Mouse (Mus musculus): ENCODE results near the gene Siae. TPM values are rescaled to one million over a fixed set of nuclear protein-coding genes. Genes with fewer than 3 reads are reported as not detected.

Siae gene
- polyA plus RNA-seq, 1 experiment from 2014 or later, result 10.6 TPM

DNA sequence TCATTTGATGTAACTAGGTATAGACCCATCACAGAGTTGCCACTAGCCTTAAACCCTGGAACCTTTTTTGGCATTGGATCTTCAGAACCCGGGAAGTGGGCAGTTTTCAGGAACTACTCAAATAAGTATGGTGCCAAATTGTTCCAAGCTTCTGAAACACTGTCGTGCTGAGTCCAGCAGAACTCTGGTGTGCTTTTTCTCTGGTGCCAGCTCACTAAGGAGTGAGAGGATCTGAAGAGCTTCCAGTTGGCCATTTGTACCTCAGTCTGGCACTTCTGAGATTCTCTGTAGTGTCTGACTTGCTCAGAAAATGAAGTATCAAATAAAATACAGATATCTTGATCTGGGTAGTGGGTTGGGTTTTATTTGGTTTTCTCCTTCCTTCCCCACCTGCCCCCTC lies 35.5 kb upstream of the Siae start:
- H3K27ac ChIP-seq, result no peak overlapping the region
- no peak for TF ChIP-seq CTCF (IDR thresholded peaks at IDR 0.05; ENCODE audit: low read depth)
- H3K4me1 ChIP-seq (replicated peaks; ENCODE audit: insufficient read depth, low read length), result no peaks in the 10 kb centered on the region
- no peak overlapping the region for H3K9ac ChIP-seq (ENCODE audit: low read depth, low read length)
- 90% methylated on average over 2 of the region's 2 CpGs for WGBS
- H3K36me3 ChIP-seq (ENCODE audit: insufficient read depth, low read length), result peaks cover 22% of the 10 kb centered on the region; the same call in 1 of the 2 replicates
- DNase-seq (ENCODE audit: low spot score) (no peak), ATAC-seq (replicated peaks; ENCODE audit: low FRiP score, low read depth) (no peak)
- no peak overlapping the region for H3K4me3 ChIP-seq (replicated peaks; ENCODE audit: low read depth, low read length)
- no peaks in the 10 kb centered on the region for H3K9me3 ChIP-seq (replicated peaks; ENCODE audit: low read length)
- H3K27me3 ChIP-seq (ENCODE audit: insufficient read depth, low read length), result no peaks in the 10 kb centered on the region
- no peak overlapping the region for H3K4me2 ChIP-seq (ENCODE audit: low read length)

GRCm38 (mm10) chr9:37525461-37525860 lies 30.0 kb upstream of the Siae start:
- peaks cover 7% of the 10 kb centered on the region; the same call in 1 of the 2 replicates for H3K27me3 ChIP-seq (ENCODE audit: insufficient read depth, low read length)
- no peak for DNase-seq (ENCODE audit: low spot score)
- H3K4me1 ChIP-seq (replicated peaks; ENCODE audit: insufficient read depth, low read length), result peaks cover 13% of the 10 kb centered on the region; the same call in 1 of the 2 replicates
- no peaks in the 10 kb centered on the region for H3K9me3 ChIP-seq (replicated peaks; ENCODE audit: low read length)
- TF ChIP-seq CTCF (IDR thresholded peaks at IDR 0.05; ENCODE audit: low read depth), result no peak
- H3K36me3 ChIP-seq (ENCODE audit: insufficient read depth, low read length), result peaks cover 5% of the 10 kb centered on the region; the same call in 1 of the 2 replicates
- WGBS, result 86% methylated on average over 2 of the region's 2 CpGs
- no peak for ATAC-seq (replicated peaks; ENCODE audit: low FRiP score, low read depth)
- H3K4me2 ChIP-seq (ENCODE audit: low read length), result no peak overlapping the region
- H3K9ac ChIP-seq (ENCODE audit: low read depth, low read length), result no peak overlapping the region
- H3K27ac ChIP-seq, result no peak overlapping the region
- no peak overlapping the region for H3K4me3 ChIP-seq (replicated peaks; ENCODE audit: low read depth, low read length)

DNA sequence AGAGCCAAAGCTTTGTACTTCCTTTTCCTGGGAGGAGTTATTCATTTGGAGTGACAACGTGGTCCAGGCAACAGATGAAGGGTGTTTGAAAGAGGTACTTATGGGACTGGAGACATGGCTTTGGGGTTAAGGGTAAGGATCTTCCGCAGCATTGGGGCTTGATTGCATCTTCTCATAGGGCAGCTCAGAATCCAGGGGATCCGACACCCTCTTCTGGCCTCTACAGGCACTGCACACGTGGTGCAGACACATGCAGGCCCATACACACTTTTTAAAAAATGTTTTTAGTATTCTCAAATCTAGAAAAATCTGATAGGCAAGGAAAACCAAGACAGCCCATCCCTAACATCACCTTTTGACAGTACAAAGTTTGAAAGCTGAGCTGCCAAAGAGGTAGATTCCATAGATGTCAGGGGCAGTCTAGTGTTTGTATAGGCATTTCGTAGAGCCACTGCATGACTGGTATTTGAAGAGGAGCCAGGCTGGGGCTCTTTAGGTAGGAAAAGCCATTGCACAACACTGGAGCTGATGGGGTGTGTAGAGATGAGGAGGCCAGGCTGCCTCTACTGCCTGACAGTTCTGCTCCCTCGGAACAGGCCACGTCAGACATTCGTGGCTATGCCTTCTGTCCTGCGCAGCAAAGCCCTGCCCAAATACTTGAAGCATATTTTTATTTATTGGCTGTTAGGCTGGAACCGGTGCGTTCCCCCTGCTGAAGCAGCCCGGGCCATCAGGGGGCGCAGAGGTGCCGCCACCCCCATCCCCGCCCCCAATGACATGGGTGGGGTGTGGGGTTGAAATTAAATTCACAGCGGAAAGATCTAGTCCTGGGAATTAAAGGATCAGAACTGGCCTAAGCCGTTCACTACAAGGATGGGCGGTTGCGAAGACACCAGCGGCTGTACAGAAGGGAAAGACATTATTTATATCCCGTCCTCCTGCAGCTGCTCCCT lies 28.8 kb upstream of the Siae start:
- Histone ChIP-seq H3K9me3 (replicated peaks; ENCODE audit: low read length) (no peaks in the 10 kb centered on the region), H3K36me3 (ENCODE audit: insufficient read depth, low read length) (peaks cover 3% of the 10 kb centered on the region; the same call in 1 of the 2 replicates), H3K4me1 (replicated peaks; ENCODE audit: insufficient read depth, low read length) (peaks cover 15% of the 10 kb centered on the region; the same call in 1 of the 2 replicates), H3K4me2 (ENCODE audit: low read length) (peak overlapping the region; percentile 71), H3K27me3 (ENCODE audit: insufficient read depth, low read length) (peaks cover 7% of the 10 kb centered on the region; the same call in 1 of the 2 replicates), H3K9ac (ENCODE audit: low read depth, low read length) (peak overlapping the region; percentile 32; the same call in 1 of the 2 replicates), H3K4me3 (replicated peaks; ENCODE audit: low read depth, low read length) (peak overlapping the region; percentile 37), H3K27ac (peak overlapping the region; percentile 60)
- DNase-seq (ENCODE audit: low spot score), result no peak
- TF ChIP-seq CTCF (IDR thresholded peaks at IDR 0.05; ENCODE audit: low read depth), result peak; percentile 48; the same call in 1 of the 2 replicates
- WGBS, result 26% methylated on average over 21 of the region's 21 CpGs
- no peak for ATAC-seq (replicated peaks; ENCODE audit: low FRiP score, low read depth)

DNA sequence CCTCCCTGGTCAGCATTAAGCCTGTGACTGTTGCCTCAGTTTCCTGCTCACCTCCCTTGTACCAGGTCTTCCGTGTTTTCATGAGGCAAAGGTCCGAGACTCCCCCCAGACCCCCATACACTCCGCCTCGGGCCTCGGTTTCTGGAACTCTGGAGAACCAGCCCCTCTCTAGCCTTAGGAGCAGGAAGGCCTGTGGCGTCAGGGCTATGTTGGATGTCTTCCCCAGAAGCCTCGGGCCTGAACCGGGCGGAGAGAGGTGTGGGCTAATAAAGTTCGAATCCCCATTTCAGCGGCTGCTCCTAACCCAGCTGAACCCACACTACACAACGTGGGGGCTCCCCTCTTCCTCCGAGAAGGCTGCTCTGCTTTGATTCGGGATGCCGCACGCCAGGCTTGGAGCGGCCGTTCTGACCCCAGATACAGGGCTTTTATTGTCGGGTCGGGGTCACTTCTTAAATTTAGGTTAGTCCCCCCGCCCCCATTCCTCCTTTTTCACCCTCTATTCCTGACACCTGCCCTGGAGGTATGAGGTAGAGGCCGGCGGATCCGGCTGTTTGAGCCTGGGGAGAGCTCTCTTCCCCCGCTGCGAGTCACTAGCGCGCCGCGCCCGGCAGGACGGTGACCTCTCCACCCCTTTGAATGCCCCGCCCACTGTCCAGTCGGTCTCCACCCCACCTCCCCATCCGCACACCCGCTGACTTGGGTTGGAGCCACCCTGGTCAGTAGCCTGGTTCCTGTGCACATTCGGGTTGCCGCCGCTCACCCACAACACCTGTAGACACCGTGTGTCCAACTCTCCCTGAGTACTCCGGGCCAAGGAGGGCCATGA lies 27.9 kb upstream of the Siae start, which contains the start of gene Esam:
Gene Esam (plus strand): TSS at position 683 of the 829 bp plus-strand sequence.
- Histone ChIP-seq H3K9ac (ENCODE audit: low read depth, low read length) (peak within 1 kb of the TSS; percentile 35; the same call in 1 of the 2 replicates), H3K4me3 (replicated peaks; ENCODE audit: low read depth, low read length) (peak within 1 kb of the TSS; percentile 37), H3K9me3 (replicated peaks; ENCODE audit: low read length) (no peaks in the 10 kb centered on the region), H3K4me2 (ENCODE audit: low read length) (peak within 1 kb of the TSS; percentile 71), H3K4me1 (replicated peaks; ENCODE audit: insufficient read depth, low read length) (peaks cover 15% of the 10 kb centered on the region; the same call in 1 of the 2 replicates), H3K27ac (peak within 1 kb of the TSS; percentile 60), H3K36me3 (ENCODE audit: insufficient read depth, low read length) (no peaks in the 10 kb centered on the region; the same call in 1 of the 2 replicates), H3K27me3 (ENCODE audit: insufficient read depth, low read length) (peaks cover 7% of the 10 kb centered on the region; the same call in 1 of the 2 replicates)
- DNase-seq (ENCODE audit: low spot score), result peak; percentile 69
- 6% methylated on average over 40 of the region's 41 CpGs for WGBS
- peak; percentile 33; the same call in 1 of the 2 replicates for ATAC-seq (replicated peaks; ENCODE audit: low FRiP score, low read depth)
- peak; percentile 13; the same call in 1 of the 2 replicates for TF ChIP-seq CTCF (IDR thresholded peaks at IDR 0.05; ENCODE audit: low read depth)

DNA sequence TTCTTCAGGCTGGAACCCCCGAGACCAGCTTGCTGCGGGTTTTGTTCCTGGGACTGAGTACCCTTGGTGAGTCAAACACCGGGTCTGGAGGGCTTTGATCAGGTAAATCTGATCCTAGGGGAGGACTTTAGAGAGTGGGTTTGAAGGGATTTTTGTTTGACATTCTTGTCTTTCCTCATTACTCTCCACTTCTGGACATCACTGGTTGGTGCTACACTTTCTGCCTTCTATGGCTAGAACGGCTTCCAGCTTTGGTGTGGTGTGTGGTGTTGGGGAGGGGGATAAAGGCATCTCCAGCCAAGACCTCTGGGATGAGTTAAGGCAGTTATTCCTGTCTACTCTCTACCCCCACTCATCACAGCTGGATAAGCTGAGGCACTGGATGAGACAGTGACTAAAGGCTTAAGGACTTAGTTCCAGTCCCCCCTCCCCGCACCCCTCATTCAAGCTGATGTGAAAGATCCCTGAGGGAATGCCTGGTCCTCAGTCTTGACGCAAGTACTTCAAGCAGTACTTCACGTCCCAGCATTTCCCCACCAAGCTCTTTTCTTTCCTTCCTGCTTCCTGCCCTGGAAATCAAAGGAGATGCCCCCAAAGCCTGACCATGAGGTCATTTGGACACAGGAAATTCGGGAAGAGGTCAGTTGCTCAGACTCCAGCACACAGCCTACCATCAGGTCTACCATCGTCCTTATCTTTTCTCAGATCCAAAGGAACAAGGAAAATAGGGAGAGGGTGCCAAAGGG lies 27.1 kb upstream of the Siae start:
- Histone ChIP-seq H3K4me1 (replicated peaks; ENCODE audit: insufficient read depth, low read length) (peaks cover 15% of the 10 kb centered on the region; the same call in 1 of the 2 replicates), H3K4me3 (replicated peaks; ENCODE audit: low read depth, low read length) (peak overlapping the region; percentile 37), H3K9ac (ENCODE audit: low read depth, low read length) (peak overlapping the region; percentile 35; the same call in 1 of the 2 replicates), H3K27me3 (ENCODE audit: insufficient read depth, low read length) (peaks cover 7% of the 10 kb centered on the region; the same call in 1 of the 2 replicates), H3K4me2 (ENCODE audit: low read length) (peak overlapping the region; percentile 71), H3K9me3 (replicated peaks; ENCODE audit: low read length) (no peaks in the 10 kb centered on the region), H3K36me3 (ENCODE audit: insufficient read depth, low read length) (no peaks in the 10 kb centered on the region; the same call in 1 of the 2 replicates), H3K27ac (peak overlapping the region; percentile 58)
- ATAC-seq (replicated peaks; ENCODE audit: low FRiP score, low read depth) (no peak), DNase-seq (ENCODE audit: low spot score) (no peak)
- WGBS, result 36% methylated on average over 9 of the region's 9 CpGs
- TF ChIP-seq CTCF (IDR thresholded peaks at IDR 0.05; ENCODE audit: low read depth), result no peak
